Mouse (Mus musculus) macrophage (primary cell): ENCODE results near the gene Gm16867. TPM values are rescaled to one million over a fixed set of nuclear protein-coding genes. Genes with fewer than 3 reads are reported as not detected.
"Not testable (repeated sequence)": the region's sequence is repeated elsewhere in the genome, so short reads cannot be mapped to it uniquely, and the experiment has no call there.

Source experiments
- H3K27ac ChIP-seq: fragments of 350-480 bp; formaldehyde crosslinking; 2 replicates; pipeline ENCODE4 v1.9.0; 2021
- H3K36me3 ChIP-seq: fragments of 350-480 bp; formaldehyde crosslinking; 2 replicates; pipeline ENCODE4 v1.9.0; 2021; ENCODE audit errors: inconsistent target
- H3K4me3 ChIP-seq: fragments of 350-480 bp; formaldehyde crosslinking; 2 replicates; pipeline ENCODE4 v1.9.0; 2021; ENCODE audit errors: inconsistent target
- H3K79me2 ChIP-seq: fragments of 350-480 bp; formaldehyde crosslinking; 2 replicates; pipeline ENCODE4 v1.9.0; 2021; ENCODE audit errors: inconsistent target
- WGBS: methylation state at CpG from one replicate; pipeline ENCODE4 v1.1.7; 2026; ENCODE audit warnings: inconsistent platforms; ENCODE audit not compliant: missing documents; 5-methylcytosine and 5-hydroxymethylcytosine counted together
- polyA plus RNA-seq: library from polyadenylated mRNA; stranded (reverse); fragments of 250-400 nt; gene quantifications from 3 replicates; pipeline ENCODE4 v1.2.4, GENCODE M21; 2018; ENCODE audit warnings: inconsistent platforms
- total RNA-seq, 78 experiments: library from RNA; depleted of rRNA; stranded (reverse); fragments of 250-400 nt; gene quantifications; 1 replicate in 9 of 78; 2 replicates in 24 of 78; 3 replicates in 43 of 78; 4 replicates in 2 of 78; pipeline ENCODE4 v1.2.4; 2018; ENCODE audit warnings: inconsistent platforms in 56 of 78

Gene Gm16867
- total RNA-seq (2018; cell fraction: chromatin; rRNA removed): 100 to 1,000 TPM in 9 of 26 experiments, 10 to 100 TPM in 17; 16.2 to 710 (median 61.3) TPM
- total RNA-seq (2018; cell fraction: cytosol; rRNA removed): 10 to 100 TPM in 17 of 26 experiments, 1 to 10 TPM in 9; 5.6 to 31.7 (median 12.0) TPM
- 100 to 1,000 TPM in 6 of 26 experiments, 10 to 100 TPM in 20; 18.4 to 349 (median 49.0) TPM for total RNA-seq (2018; cell fraction: nucleus; rRNA removed)
- 5.3 to 11.4 TPM (median 7.7 TPM) in 3 replicates for polyA plus RNA-seq

DNA sequence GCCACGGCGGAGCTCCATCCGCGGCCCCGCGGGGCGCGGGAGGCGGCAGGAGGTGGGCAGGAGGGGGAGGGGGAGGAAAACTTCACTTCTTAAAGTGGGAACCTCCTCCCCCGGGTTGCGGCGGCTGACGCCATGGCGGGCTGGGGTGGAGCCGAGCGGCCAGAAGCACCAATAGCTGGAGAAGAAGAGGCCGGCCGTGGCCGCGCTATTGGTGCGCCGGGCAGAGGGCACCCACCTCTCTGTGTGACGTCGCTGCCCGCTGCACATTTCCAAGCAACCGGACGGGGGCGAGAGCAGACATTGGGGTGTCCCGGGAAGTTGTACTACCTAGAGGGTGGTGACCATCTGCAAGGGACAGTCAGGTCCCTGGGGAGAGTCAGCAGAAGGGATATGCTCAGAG is at the start of gene Gm16867:
Gm16867 (minus strand) TSS at position 189 of the 400 bp plus-strand sequence.
- H3K4me3 ChIP-seq, H3K27ac ChIP-seq, H3K36me3 ChIP-seq, H3K79me2 ChIP-seq: not testable (repeated sequence)
- no CpG with 5 or more reads among the region's 29 CpGs for WGBS

DNA sequence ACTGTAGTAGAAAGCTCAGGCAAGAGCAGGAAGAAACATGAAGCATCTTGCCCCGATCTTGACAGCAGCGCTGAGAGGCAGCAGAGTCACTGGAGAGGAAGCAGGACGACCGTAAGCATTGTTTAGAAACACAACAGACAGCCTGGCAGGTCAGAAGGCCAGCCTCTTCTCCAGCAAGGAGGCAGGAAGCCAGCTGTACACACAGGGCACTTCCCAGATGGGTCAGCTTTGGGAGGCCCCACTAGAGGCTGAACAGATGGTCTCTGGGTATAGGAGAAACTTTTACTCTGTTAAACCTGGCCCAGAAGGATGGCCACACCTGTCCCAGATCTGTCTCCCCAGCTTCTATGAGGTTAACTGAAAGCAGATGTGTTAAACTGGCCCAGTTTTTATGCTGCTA is 44.1 kb upstream of the Gm16867 start:
- H3K4me3 ChIP-seq, H3K36me3 ChIP-seq, H3K27ac ChIP-seq, H3K79me2 ChIP-seq: not testable (repeated sequence)
- no CpG with 5 or more reads among the region's 4 CpGs for WGBS

DNA sequence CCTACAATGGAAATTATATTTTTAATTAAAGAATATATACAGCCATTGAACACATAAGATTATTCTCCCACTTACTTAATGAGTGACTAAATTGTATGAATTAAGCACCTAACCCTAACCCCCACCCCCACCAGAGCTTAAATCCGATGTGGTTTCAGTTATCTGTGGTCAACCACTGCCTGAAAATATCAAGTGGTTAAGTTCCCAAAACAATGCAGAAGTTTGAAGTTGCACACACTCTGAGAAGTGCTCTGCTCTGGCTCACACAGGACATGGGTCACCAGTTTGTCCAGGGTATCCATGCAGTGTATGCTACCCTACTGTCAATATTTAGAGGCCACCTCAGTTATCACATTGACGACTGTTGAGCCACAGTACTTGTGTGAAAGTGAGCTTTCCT is 41.9 kb upstream of the Gm16867 start:
- no CpG with 5 or more reads among the region's 2 CpGs for WGBS
- H3K36me3 ChIP-seq, H3K27ac ChIP-seq, H3K79me2 ChIP-seq, H3K4me3 ChIP-seq: not testable (repeated sequence)

DNA sequence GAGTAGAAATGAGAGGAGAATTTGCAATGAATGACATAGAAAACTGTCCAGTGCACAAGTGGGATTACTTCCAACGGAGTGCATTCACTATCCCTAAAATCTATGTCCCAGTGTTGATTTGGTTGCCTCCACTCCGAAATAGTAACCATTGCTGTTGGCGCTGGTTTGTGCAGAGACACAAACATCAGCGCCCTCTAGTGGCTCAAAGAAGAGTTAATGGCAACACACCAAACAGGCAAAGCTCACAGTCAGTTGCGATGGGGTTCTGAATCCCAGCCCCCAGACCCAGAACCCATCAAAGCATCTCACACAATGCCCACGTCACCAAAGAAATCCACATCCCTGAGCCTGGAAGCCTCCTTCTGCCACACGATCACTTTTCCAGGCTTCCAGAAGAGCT is 40.9 kb upstream of the Gm16867 start:
- H3K4me3 ChIP-seq, H3K79me2 ChIP-seq: not testable (repeated sequence)
- no CpG with 5 or more reads among the region's 7 CpGs for WGBS

DNA sequence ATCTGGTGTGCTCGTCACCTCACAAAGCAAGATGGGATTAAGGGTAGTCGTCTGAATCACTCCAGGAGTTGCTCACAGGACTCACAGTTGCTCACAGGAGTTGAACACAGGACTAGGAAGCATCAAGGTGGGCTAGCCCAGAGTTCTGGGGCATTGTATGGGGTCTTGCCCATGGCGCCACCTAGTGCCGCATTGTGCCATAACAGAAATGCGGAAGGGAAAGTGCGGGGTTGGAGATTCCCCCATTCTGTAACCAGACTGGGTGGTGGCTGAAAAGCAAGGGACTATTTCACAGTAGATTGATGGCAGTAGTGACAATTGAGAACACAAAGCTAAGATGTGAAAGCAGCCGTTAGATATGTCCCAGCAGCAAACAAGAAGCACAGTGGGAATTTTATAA is 39.5 kb upstream of the Gm16867 start:
- not testable (repeated sequence) for H3K27ac ChIP-seq, H3K4me3 ChIP-seq, H3K36me3 ChIP-seq, H3K79me2 ChIP-seq
- WGBS: no CpG with 5 or more reads among the region's 7 CpGs

More for the DNA sequence above, 40.9 kb upstream of the Gm16867 start:
- H3K27ac ChIP-seq, H3K36me3 ChIP-seq: not testable (repeated sequence)

DNA sequence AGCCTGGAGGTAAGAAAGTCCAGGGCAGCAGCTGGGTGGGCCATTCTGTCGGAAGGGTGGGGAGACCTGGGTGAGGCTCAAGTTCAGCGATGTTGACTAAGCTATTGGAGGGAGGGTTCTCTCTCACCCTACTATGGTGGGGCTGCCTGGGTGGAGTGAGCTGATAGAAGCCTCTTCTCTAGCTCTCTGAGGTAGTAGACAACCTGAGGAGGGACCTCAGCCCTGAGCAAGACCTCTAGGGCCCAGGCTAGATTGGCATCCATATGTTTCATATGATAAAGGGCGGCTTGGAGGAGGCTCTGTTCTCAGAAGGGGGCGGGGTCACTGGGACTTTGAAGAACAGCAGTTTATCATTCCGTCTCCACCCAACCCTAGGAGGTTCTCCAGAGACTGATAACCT is 37.0 kb upstream of the Gm16867 start:
- not testable (repeated sequence) for H3K79me2 ChIP-seq, H3K36me3 ChIP-seq, H3K4me3 ChIP-seq, H3K27ac ChIP-seq
- no CpG with 5 or more reads among the region's 5 CpGs for WGBS

DNA sequence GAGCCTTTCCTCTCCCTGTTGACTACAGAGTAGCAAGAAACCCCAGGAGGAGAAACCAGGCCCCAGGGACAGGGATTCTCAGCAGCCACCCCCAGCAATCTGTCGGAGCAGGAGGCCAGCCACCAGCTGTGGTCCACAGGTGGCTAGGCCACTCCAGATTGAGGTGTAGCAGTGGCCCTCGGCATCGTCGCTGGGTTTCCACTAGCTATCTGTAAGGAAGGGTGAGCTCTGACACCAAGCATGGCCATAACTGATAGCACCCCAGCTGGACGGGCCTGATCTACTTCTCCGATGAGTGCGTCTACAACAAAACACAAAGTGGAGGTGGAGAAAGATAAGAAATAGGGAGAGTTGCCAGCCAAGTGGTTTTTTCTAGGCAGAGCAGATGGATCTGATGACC is 33.4 kb upstream of the Gm16867 start:
- not testable (repeated sequence) for H3K79me2 ChIP-seq, H3K4me3 ChIP-seq, H3K36me3 ChIP-seq, H3K27ac ChIP-seq
- no CpG with 5 or more reads among the region's 7 CpGs for WGBS

DNA sequence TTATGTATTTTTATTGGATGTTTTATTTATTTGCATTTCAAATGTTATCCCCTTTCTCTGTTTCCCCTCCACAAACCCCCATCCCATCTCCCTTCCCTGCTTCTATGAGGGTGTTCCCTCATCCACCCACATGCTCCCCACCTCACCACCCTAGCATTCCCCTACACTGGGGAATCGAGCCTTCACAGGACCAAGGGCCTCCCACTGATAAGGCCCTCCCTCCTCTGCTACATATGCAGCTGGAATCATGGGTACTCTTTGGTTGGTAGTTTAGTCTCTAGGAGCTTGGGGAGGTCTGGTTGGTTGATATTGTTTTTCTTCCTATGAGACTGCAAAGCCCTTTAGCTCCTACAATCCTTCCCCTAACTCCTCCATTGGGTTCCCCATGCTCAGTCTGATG is 23.0 kb upstream of the Gm16867 start:
- not testable (repeated sequence) for H3K36me3 ChIP-seq, H3K79me2 ChIP-seq, H3K4me3 ChIP-seq, H3K27ac ChIP-seq
- no CpG with 5 or more reads among the region's 1 CpGs for WGBS

DNA sequence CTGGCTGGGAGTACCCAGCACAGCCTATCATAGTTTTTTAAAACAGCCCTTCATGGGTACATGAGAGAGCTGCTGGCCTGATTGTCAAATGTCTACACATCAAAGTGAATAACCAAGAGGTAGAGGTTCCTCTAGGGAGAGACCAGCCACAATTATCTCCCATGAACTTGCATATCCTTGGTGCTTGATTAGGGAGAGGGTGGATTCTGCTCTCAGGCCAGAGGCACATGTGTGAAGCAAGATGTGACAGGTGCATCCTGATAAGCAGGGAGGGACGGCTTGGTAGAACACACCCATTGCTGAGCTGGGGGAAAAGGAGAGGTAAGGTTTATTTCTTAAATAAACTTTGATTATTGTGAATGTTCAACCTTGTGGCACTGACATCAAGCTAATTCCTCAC is 19.8 kb upstream of the Gm16867 start:
- not testable (repeated sequence) for H3K27ac ChIP-seq, H3K4me3 ChIP-seq, H3K79me2 ChIP-seq, H3K36me3 ChIP-seq
- WGBS: no CpG with 5 or more reads among the region's 1 CpGs

DNA sequence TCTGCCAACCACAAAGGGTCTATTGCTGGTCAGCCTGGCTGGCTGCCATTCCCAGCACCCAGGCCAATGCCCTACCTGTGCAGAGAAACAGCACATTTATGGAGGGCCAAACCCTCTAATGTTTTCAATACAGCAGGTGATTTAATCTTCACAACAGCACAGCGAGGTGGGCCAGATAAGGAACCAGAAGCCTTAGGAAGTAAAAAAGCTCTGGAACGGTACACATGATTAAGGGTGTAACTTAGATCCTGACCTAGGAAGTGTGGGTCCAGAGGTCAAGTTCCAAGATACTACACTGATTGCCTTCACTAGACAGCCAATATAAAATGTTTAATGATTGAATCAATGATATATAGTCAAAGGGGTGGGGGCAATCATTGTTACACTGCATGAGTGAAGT is 17.6 kb upstream of the Gm16867 start:
- H3K79me2 ChIP-seq, H3K27ac ChIP-seq, H3K36me3 ChIP-seq, H3K4me3 ChIP-seq: not testable (repeated sequence)
- WGBS: no CpG with 5 or more reads among the region's 2 CpGs

DNA sequence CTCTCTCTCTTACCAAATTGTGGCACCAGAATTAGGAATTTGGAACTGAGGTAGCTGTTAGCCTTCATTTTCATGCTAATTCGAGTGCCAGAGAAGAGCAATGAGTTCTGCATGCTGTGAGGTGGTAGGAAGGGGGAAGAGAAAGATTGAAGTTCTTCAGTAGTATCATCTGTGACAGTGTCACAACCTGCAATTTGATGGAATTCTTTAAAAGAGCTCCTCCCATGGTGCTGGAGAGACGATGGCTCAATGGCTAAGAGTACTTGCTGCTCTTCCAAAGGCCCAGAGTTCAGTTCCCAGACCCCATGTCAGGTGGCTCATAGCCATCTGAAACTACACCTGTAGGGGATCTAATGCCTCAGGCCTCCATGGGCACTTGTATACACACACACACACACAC is 9.3 kb upstream of the Gm16867 start, which contains the start of gene Gm27179:
Gm27179 (minus strand) TSS at position 101 of the 400 bp plus-strand sequence.
- not testable (repeated sequence) for H3K27ac ChIP-seq, H3K79me2 ChIP-seq, H3K4me3 ChIP-seq, H3K36me3 ChIP-seq
- no CpG with 5 or more reads among the region's 2 CpGs for WGBS

DNA sequence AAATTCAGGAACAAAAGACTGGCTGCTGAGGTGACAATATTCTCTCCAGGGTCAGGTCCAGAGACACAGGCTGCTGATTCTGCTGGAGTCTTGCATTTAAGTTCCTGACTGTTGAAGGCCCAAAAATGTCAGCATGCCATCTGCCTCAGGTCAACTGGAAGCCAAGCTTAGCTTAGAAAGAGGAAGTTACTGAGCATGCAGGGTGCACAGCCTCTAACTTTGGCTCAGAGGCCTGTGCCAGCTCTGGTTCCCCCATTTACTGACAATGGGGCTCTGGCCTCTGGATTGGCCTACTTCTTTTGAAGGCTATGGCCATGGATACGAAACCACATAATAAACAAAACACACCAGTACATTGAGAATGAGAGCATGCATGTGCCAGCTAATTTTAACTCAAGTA is 3.8 kb upstream of the Gm16867 start:
- no CpG with 5 or more reads among the region's 1 CpGs for WGBS

DNA sequence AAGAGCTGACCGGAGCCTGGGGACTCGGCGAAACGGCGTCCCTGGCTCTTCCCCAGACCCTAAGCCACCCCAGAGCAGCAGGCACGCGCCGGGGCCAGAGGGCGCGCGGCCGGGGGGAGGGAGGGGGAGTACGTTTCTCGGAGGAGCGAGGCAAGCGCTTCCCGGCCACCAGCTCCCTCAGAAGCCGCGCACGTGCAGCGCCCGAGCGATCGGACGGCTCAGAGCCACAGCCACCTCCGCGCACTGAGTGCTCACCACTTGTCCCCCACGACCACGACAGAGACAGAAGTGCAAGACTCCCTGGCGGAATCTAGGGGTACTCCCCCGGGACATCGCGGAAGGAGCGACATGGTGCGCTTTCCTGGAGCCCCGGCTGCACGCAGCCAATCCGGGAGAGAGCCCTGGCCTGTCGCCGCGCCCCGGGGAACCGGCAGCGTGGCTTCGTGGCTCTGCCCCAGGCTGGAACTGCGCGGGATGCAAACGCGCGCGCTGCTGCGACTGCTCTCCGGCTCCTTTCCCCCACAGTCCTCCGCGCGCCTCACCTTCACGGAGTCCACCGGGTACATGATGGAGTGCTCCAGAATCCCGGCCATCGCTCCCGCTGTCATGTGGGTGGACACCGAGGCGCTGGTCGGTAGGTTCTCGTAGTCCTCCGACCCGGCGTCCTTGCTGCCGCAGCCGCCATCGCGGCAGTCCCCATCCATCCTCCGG is 567 bp downstream of the Gm16867 start:
- H3K79me2 ChIP-seq, H3K4me3 ChIP-seq, H3K27ac ChIP-seq, H3K36me3 ChIP-seq: not testable (repeated sequence)
- no CpG with 5 or more reads among the region's 73 CpGs for WGBS

More for the DNA sequence above, 3.8 kb upstream of the Gm16867 start:
- not testable (repeated sequence) for H3K27ac ChIP-seq, H3K79me2 ChIP-seq, H3K4me3 ChIP-seq, H3K36me3 ChIP-seq

DNA sequence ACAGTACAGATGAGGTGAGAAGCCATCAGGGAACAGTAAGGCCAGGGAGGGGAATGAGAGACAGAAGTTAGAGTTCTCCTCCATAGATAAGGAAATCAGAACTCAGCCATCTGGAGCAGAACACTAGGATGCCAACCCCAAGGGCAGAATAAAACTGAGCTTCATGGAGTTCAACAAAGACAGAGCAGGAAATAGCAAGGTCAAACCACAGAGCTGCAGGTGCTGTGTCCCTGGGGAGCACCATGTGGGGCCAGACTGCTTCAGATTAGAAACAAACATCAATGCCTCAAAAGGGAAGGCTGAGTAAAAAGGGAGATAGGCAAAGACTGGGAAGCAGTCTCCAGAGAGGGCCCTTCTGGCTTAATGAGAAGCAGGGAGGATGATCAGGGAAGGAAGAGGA is 6.9 kb downstream of the Gm16867 start:
- not testable (repeated sequence) for H3K4me3 ChIP-seq, H3K79me2 ChIP-seq, H3K36me3 ChIP-seq, H3K27ac ChIP-seq

DNA sequence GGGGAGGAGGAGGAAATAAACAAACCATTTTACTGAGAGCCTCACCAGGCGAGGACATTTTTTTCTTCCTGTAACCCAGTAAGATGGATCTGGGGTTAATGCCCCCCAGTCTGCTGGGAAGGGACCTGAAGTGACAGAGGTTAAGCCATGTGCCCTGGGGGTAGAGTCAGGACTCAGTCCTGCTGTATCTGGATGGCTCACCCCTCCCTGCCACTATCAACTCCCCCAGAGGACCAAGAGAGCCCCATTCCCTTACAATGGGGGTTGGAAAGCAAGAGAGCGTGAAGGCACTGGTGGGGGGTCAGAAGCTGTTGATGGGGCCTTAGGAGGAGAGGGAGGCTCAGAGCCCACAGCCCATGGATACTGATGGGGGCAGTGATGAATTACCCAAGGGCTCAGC is 8.2 kb downstream of the Gm16867 start:
- not testable (repeated sequence) for H3K36me3 ChIP-seq, H3K79me2 ChIP-seq, H3K4me3 ChIP-seq, H3K27ac ChIP-seq
- WGBS: no CpG with 5 or more reads among the region's 2 CpGs

DNA sequence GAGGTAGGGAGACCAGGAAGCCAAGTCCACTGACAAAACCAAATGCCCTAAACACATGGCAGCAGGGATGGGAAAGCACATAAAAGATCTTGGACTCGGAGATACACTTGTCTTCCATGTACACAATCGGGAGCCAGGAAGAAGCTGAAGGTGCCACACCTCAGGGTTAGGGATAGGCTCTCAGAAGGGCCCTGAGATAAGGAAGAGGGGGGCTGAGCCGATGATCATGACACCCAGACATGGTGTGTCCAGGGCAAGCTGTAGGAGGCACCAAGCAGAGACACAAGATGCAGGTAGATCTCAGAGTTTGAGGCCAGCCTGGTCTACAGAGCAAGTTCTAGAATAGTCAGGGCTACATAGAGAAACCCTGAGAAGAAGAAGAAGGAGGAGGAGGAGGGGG is 8.6 kb downstream of the Gm16867 start:
- H3K36me3 ChIP-seq, H3K79me2 ChIP-seq, H3K27ac ChIP-seq, H3K4me3 ChIP-seq: not testable (repeated sequence)
- WGBS: no CpG with 5 or more reads among the region's 3 CpGs
